Mouse (Mus musculus) embryo, embryonic 11 days (tissue): ENCODE results near the gene Hsd11b1.
A peak's percentile ranks its signal among the peaks of the same experiment; 100 is the strongest.
"Not testable (repeated sequence)": the region's sequence is repeated elsewhere in the genome, so short reads cannot be mapped to it uniquely, and the experiment has no call there.

Experiments used
- DNase-seq: peaks from one replicate; pipeline ENCODE4 v3.0.0-alpha.2; 2015

Hsd11b1 gene

DNA sequence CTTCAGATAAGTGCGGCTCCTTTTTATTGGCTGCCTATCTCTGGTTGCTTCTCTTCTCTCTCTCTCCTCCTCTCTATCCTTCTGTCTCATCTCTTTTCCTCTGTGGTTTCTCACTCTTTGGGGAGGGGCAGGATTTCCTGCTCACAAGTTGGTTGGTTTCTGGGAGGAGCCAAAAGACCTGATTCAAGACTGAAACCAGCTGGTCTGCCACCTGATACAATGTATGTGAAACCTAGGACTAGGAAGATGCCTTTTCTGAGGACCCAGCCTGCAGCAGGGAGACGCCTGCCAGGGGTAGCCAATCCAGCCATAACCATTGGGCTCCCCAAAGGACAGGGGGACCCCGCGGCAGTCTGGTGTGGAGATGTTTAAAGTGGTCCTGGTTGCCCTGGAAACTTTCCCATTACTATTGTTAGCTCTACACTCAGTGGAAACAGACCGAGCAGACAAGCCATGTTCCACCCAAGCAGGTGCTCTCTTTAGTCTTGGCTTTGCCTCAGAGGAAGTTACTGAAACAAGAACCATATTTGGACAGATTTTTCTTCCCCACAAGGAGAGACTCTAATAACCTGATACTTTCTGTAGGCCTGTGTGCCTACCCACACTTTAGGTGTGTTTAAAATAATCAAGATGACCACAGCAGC lies at the start of gene Hsd11b1:
Hsd11b1 (minus strand) TSS at position 121 of the 644 bp plus-strand sequence.
- no peak for DNase-seq

DNA sequence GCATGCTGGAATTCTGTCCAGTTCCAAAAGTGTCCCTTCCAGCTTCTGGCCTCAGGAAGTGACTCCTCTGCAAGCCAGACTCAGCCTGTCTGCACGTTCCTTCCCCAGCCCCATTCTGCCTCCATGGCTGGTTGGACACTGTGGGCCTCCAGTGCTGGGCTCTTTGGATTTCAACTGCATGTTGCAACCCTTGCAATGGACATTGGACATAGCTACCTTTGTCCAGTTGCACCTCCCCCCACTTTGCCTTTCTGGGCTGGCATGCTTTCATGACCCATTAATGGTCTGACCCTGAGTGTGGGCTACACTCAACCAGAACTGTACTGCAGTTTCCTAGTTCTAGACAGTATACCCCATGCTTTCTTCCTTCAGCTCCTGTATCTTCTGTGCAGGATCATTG lies 47.7 kb upstream of the Hsd11b1 start:
- DNase-seq: no peak

DNA sequence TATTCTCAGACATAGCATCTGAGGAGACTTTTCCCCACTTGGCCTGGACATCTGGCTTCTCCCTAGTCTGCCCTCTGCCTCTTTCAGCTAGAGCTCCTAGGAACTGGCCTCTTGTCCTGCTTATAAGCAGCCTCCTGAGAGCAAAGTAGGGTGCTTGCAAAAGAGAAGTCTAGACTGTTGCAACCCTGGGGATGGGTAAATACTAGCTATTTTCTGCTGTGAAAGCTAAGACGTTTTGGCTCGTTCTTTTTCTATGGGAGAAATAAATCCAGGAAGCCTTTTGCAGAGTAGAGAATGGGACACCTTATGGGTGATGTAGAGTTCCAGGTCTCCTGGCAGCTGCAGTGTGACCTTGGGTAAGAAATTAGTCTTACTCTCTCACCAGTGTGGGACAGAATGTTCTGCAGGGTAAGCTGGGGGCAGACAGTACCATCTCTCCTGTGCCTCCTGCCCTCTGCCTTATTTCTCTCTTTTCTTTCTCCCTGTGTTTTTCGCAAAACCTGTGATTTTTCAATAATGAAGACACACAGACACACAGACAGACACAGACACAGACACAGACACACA lies 46.7 kb upstream of the Hsd11b1 start:
- DNase-seq: no peak

DNA sequence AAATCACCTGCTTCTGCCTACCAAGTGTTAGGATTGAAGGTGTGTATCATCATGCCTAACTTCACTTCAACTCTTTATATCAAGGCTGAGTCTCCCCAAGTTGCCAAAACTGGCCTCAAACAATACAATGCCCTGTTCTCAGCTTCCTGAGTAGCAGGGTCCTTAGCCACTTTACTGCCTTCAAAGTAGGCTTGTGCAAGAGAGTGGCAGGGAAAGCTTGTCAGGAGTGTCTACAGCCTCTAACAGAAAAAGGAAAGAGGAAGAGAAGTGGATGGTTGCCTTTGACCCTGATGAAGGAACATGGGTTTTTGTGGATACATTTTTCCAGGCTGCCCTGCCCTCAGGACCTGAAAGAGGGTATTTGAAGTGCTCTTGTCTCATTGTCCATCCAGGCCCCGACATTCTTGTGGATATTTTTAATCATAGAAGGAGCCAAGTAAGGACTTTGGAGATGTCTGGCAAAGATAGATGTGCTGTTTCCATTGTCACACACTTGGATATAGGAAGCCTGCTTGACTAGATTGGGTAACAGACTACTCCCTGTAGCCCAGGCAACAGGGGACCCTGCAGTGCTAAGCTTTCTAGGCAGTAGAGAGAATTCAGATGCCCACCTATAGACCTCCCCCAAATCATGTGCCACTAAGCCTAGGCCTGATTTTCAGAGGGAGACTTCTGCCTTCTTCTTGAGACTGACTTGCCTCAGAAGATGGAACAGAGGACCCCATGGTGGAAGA lies 46.1 kb upstream of the Hsd11b1 start:
- DNase-seq: no peak

DNA sequence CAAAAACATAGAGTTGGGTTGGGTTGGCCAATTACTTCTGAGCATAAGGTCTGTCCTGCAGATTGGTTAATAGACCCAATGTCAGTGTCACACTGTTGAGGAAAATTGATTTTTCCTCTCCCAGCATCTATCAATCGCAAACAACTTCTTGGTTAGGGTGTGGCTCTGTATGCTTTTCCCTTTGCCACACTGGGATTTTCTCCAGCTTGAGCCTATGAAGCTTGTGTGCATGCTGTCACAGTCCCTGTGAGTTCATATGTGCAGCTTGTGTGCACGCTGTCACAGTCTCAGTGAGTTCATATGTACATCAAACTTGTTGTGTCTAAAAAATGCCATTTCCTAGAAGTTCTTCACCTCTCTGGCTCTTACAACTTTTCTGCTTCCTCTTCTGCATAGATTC lies 43.0 kb upstream of the Hsd11b1 start:
- DNase-seq: no peak

DNA sequence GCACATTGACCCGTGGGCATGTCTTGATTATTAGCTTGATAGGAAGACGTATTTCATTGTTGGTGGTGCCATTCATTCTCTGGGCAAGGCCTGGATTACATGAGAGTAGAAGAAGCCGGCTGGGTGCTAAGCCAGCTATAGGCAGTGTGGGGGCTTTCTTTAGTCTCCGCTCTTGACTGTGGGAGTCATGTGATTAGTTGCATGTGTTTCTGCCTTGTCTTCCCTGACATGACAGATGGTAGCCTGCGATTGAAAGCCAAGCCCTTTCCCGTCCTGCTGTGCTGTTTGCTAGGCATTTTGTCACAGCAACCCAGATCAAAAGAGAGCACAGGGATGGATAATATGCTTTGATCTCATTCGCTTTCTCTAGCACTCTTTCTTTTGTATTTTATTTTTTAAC lies 41.5 kb upstream of the Hsd11b1 start:
- peak; percentile 55 for DNase-seq

DNA sequence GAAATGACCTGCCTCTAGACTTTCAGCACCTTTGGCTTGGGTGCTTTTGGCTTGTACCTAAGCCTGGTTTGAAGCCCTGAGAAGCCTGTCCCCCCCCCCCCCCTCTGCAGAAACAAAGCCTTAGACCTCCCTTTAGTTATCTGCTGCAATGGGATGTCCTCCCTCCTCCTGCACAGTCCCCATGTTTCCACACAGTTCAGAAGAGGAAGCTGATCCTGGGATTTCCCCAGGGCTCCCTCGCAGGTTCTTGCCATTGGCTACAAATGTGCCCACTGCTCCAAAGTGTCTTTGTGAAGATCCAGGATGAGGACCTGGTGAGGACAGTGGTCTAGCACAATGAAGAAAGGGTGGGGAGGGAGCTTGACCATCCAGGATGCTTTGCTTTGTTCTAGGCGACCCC lies 39.2 kb upstream of the Hsd11b1 start:
- no peak for DNase-seq

DNA sequence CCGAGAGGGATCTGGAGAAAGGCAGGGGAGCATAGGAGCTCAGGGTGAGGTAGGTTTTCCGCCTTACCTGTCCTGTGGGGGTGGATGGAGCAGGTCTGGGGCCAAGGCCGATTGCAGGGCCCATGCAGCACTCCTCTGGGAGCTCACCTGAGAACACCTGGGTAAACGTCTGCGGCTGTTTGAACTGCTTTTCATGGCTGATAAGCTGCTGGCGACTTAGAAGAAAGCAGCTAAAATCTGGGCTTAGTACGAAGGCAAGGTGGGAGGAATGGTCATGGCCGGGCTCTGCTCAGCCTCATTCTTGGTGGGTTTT lies 38.2 kb upstream of the Hsd11b1 start:
- no peak for DNase-seq

DNA sequence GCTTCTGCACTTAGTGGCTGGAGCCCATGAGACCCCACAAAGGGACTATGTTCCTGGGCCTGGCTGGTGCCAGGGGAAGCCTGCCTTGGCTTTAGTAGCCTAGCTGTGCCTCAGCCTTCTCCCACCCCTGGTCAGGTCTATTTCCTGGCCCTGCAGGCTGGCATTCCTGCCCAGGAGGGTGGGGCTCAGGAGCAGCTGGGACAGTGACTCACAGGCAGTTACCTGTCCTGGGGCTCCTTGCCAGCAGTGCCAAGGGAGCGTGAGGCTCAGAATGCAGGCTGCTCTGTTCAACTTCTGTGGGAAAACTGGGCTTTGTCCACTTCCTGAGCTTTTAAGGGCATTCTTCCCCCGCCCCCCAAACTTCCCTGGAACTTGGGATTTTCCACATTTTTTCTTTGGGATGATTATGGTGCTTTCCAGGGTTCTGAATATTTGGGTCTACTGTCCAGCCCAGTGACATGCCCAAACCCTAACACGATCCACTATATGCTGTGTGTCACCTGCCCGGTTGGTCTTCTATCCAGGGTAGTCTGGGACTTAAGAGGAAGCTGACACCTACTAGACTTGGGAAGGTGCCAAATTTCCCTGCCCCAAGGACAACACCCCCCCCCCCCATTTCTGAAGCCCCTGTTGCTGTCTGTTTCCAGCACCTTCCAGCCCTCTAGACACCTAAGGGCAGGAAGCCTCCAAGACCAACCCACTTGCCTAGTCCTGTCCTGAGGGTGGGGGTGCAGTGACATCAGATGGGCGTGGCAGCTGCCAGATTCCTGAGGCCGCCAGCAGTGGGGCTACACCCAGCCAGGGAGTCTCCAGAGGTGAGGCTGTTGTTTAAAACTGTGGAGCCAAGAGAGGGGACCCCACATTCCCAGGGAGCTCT lies 37.6 kb upstream of the Hsd11b1 start:
- DNase-seq: no peak

DNA sequence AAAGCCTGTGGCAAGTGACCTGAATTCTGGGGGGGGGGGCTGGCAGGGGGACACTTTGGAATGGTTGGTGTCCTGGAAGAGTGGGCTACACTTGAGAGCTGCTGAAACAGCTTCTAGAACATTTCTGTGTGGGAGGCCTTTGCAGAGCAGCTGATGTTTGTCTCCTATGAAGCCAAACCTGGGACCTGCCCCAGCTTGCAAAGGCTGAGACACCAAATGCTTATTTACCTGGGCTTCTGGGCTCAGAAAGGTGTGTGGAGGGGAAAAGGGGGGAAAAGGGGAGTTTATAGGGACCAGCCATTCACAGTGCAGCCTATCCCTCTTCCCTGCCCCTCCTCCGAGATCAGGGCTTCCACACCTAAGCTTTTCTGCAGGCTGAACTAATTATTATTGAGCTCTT lies 36.1 kb upstream of the Hsd11b1 start:
- no peak for DNase-seq

DNA sequence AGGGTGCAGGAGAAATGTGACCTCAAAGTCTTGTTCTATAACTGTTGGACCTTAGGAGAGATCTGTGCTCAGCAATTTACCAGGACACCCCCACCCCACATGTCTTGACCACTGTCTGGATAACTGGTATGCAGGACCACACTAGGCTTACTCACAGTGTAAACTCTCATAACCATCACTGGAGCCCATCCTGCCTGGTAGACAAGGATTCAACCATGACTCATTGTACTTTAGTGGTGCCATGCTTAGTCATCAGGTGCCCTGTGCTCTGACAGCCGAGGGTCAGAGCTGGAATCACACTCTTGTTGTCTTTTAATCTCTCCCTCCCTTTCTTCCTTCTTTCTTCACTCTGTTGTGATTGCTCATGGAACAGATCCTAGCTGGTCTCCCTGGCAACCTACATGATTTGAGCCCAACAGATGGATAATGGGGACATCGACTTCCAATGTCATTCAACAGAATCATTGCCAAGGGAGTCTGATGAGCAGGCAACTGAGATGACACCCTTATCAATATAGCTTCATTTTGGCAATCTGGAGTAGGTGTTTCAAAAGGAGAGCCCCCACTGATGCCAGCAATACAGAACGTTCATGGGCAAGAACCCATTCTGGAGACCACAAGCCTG lies 34.4 kb upstream of the Hsd11b1 start:
- DNase-seq: no peak

DNA sequence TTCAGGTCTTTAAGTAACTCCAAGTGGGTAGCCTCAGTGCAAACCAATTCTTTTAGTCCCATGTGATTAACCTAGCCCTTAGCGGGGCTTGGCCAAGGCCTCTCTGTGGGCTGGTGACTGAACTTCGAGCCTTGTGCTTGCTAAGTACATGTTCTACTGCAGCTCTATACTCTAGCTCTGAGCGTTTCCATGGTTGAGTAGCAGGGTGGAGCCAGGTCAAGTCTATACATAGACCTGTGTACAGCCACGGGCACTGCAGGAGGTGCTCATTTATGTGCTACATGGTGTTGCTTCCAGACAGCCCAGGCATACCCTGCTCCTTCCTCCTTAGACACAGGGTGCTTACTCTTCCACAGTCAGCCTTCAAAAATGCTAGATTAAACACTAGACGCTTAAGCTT lies 32.0 kb upstream of the Hsd11b1 start:
- no peak for DNase-seq

DNA sequence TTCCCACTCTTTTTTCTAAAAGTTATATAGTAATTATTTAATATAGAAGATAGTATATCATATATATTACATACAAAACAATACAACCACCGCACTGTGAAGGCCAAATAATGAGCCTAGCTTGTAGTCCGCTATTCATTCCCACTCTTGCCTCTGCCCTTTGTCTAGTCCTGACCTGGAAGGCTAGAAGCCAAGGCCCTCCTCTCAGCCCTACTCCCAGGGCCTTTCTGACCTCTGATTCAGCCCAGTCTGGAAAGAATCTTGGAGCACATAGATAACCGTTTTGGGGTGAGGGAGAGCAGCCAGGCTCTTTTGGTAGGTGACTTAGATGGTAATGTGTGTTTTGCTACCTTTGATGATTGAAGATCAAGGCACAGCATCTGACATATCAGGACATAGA lies 30.1 kb upstream of the Hsd11b1 start:
- DNase-seq: no peak

DNA sequence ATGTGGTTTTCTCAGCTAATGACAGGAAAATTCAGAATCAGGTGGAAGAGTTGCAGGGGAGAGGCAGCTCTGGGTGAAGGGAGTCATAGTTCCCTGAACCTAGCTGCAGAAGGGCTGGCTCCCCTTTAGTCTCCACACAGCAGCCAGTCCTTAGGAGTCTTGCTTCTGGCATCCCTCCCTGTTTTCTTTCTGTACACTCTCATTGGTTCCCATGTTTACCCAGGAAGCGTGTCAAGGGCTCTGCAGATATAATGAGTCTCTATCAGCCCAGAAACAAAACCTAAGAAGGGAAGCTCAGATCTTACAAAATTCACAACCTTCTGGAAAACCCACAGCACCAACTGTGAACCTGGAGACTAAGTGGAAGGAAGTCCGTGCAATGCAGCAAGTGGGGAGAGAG lies 29.2 kb upstream of the Hsd11b1 start:
- no peak for DNase-seq

DNA sequence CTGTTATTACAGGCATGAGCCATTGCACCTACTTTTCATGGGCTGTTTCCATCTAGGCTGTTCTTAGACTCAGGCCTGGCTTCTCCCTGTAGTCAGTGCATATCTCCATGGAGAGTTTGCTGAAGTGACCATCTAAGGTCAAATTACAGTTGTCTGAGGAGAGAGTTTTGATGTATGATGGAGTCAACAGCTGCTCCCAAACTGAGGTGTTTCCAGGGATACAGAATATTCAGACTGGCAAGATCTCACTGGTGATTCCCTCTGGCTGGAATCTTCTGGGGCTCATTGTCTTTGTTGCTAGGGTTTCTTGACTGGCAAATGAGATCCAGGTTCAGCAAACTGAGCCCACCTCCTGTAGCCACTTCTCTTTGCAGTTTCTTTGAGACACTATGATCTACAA lies 26.8 kb upstream of the Hsd11b1 start:
- DNase-seq: no peak

DNA sequence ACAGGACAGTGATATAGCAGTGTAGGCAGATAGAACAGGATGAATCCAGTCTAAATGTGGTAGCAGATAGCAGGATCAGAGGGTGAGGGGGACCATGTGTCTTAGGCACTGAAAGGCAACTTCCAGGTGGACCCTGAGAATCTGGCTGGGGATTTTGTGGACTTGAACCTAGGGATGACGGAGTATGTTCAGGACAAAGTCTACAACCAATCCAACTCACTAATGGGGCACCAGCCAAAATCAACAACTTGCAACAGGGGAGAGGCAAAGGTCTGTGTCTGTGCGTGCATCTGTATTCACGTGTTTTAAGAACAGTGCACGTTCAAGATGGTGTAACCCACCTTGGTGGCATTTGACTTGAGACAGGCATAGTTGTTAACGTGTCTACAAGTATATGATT lies 26.0 kb upstream of the Hsd11b1 start:
- no peak for DNase-seq

DNA sequence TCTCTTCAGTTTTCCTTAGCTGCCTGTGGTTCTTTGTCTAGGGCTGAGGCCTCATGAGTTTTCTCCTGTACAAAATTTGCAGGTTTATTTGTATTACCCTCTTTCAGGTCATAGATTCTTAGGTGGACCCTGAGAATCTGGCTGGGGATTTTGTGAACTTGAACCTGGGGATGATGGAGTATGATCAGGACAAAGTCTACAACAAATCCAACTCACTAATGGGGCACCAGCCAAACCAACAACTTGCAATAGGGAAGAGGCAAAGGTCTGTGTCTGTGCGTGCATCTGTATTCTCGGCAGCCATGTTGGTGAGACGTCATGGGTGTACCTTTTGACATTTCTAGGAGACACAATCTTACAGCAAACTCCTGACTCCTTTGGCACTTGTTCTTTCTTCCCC lies 25.2 kb upstream of the Hsd11b1 start:
- no peak for DNase-seq

DNA sequence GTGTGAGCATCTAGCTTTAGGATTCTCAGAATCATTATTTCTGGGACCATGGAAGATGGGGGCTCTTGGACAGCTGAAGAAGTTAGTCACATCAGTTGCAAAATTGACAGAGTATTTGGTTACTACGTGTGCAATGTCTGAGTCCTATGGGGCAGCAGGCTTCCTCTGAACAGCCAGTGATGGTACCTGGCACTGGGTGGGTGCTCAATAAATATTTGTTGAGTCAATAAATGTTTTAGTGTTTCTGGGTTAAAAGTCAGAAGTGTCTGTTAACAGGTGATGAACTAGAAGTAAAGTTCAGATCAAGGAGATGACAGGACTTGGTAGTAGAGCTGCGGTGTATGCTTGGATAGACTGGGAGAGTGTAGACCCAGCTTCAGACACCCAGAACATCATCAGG lies 23.7 kb upstream of the Hsd11b1 start:
- DNase-seq: no peak

DNA sequence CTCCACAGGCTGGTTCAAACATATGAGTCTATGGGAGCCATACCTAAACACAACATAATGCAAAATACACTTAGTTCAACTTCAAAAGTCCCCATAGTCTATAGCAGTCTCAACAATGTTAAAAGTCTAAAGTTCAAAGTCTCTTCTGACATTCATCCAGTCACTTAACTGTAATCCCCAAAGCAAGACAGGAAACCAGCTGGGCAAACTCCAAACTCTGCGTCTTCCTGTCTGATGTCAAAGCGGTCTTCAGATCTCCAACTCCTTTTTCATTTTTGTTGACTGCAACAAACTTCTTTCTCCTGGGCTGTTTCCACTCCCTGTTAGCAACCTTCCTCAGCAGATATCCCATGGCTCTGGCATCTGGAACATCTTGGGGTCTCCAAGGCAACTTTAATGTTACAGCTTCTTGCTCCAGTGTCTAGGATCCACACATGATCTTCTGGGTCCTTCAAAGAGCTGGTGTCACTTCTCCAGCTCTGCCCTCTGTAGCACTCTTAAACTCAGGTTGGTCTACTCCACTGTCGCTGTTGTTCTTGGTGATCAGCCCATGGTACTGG lies 22.0 kb upstream of the Hsd11b1 start:
- DNase-seq: not testable (repeated sequence)

DNA sequence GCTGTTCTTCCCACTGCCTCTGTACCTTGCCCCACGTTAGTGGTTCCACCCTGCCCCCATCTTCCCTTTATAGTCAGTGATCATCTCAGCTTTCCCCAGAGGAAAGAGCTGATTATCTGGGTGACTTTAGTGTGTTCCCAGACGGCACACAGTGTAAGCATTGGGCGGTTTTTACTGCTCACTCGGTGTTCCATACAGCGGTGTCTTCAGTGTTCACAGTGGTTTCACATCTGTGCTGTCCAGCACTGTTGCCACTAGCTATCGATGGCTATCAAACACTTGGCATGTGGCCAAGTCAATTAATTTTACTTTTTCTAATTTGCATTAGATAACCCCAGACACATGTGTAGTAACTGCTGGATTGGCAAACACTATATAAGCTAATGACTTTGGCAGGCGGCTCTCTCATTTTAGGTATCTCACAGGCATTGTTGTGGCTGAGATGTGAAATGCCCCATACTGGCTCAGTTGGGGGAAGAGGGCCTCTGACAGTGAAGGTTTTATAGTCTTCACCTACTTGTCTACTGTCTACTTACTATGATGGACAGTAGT lies 20.4 kb upstream of the Hsd11b1 start:
- no peak for DNase-seq

DNA sequence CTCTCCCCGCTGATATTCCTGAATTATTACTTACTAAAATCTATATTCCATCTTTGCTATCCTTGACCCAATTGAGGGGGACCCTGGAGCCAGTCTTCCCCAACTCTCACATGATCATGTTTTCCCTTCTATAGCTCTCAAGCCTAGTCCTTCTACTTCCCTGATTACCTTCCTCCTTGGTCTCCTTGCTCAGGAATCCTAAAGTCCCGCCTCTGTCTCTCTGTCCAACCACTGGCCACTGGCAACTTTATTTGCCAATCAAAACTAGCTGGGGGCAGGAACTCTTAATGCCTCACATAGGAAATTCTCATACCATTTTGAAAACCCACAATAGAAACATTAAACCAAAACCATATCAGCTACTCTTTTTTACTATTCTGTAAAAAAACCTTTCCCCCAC lies 17.5 kb upstream of the Hsd11b1 start:
- DNase-seq: no peak

DNA sequence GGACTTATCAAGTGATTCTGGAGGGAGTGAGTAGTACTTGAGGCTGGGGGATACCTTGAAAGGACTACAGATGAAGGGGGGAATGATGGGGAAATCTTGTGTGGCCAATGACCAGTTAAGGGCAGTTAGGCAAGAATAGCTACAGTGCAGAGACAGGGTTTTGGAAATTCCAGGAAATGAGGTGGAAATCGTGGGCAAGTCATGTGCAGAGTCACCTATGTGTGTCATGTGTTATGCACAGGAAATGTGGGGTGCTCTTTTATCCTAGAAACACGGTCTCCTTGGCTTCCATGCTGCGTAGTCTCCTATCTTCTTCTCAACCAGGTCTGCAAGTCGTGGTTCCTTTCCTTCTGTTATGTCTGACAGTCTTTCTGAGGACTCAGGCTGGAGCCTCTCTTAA lies 15.6 kb upstream of the Hsd11b1 start:
- DNase-seq: no peak
